Mouse (Mus musculus) gastrocnemius, postnatal 10 days (tissue): ENCODE data around the gene Cbln1. TPM values are rescaled to one million over a fixed set of nuclear protein-coding genes. Genes with fewer than 3 reads are reported as not detected.

Experiments
- DNase-seq: peaks from one replicate; pipeline ENCODE4 v3.0.0; 2021; ENCODE audit warnings: mixed read lengths
- long read RNA-seq, 2 experiments: library from polyadenylated mRNA; stranded (forward); transcript quantifications; one replicate each; pipeline ENCODE4 v2.0.0; 2021
- total RNA-seq, 2 experiments: library from RNA; stranded (reverse); gene quantifications; 2 replicates each; pipeline ENCODE4 v1.2.3; 2021

The Cbln1 gene
- total RNA-seq = under 1 TPM in 1 of 2 experiments, not detected in 1; 0.29 TPM
- long read RNA-seq, experiment 1 = 0 reads
- long read RNA-seq, experiment 2 = 0 reads

GRCm38 (mm10) chr8:87472271-87473236, at the start of gene Cbln1:
Gene Cbln1 (minus strand): TSS chr8:87472609.
- DNase-seq = peak; percentile 85

GRCm38 (mm10) chr8:87517132-87517531, 44.7 kb upstream of the Cbln1 start:
- no peak for DNase-seq

GRCm38 (mm10) chr8:87513796-87514195, 41.4 kb upstream of the Cbln1 start:
- no peak for DNase-seq

GRCm38 (mm10) chr8:87513350-87513749, 40.9 kb upstream of the Cbln1 start:
- no peak for DNase-seq

GRCm38 (mm10) chr8:87512636-87513035, 40.2 kb upstream of the Cbln1 start:
- DNase-seq = no peak

- no peak for DNase-seq
Observed at GRCm38 (mm10) chr8:87507046-87507445, 34.6 kb upstream of the Cbln1 start.

- no peak for DNase-seq
Observed at GRCm38 (mm10) chr8:87504441-87504840, 32.0 kb upstream of the Cbln1 start.

- DNase-seq = no peak
Observed at GRCm38 (mm10) chr8:87502684-87503083, 30.3 kb upstream of the Cbln1 start.

- DNase-seq = no peak
Observed at GRCm38 (mm10) chr8:87497641-87498040, 25.2 kb upstream of the Cbln1 start.

GRCm38 (mm10) chr8:87496511-87496910, 24.1 kb upstream of the Cbln1 start:
- DNase-seq = no peak

- no peak for DNase-seq
Observed at GRCm38 (mm10) chr8:87494862-87495261, 22.5 kb upstream of the Cbln1 start.

GRCm38 (mm10) chr8:87489841-87490415, 17.5 kb upstream of the Cbln1 start:
- DNase-seq = no peak

GRCm38 (mm10) chr8:87481396-87481795, 9.0 kb upstream of the Cbln1 start:
- no peak for DNase-seq

- DNase-seq = no peak
Observed at GRCm38 (mm10) chr8:87478221-87478620, 5.8 kb upstream of the Cbln1 start.

GRCm38 (mm10) chr8:87477102-87477645, 4.8 kb upstream of the Cbln1 start:
- DNase-seq = no peak

GRCm38 (mm10) chr8:87475551-87475950, 3.1 kb upstream of the Cbln1 start:
- DNase-seq = no peak

- DNase-seq = no peak
Observed at GRCm38 (mm10) chr8:87474379-87474778, 2.0 kb upstream of the Cbln1 start.

- no peak for DNase-seq
Observed at GRCm38 (mm10) chr8:87473940-87474339, 1.5 kb upstream of the Cbln1 start.

GRCm38 (mm10) chr8:87473314-87473713, 905 bp upstream of the Cbln1 start:
- DNase-seq = peak; percentile 24

- no peak for DNase-seq
Observed at GRCm38 (mm10) chr8:87471603-87472270, 672 bp downstream of the Cbln1 start.

GRCm38 (mm10) chr8:87470834-87471602, 1.4 kb downstream of the Cbln1 start:
- DNase-seq = no peak
